Mouse (Mus musculus) spleen, postnatal 36 days (tissue): ENCODE data around the gene Slc39a10.
"Not testable (repeated sequence)": the region's sequence is repeated elsewhere in the genome, so short reads cannot be mapped to it uniquely, and the experiment has no call there.

Experiments
- DNase-seq, 2 experiments: peaks; one replicate each; pipeline ENCODE4 v3.0.0; 2022; ENCODE audit warnings: low spot score in 2 of 2, mixed read lengths in 1 of 2

Gene Slc39a10

GRCm38 (mm10) chr1:46782227-46782626 lies 110.4 kb downstream of the Slc39a10 start:
- not testable (repeated sequence) for DNase-seq

DNA sequence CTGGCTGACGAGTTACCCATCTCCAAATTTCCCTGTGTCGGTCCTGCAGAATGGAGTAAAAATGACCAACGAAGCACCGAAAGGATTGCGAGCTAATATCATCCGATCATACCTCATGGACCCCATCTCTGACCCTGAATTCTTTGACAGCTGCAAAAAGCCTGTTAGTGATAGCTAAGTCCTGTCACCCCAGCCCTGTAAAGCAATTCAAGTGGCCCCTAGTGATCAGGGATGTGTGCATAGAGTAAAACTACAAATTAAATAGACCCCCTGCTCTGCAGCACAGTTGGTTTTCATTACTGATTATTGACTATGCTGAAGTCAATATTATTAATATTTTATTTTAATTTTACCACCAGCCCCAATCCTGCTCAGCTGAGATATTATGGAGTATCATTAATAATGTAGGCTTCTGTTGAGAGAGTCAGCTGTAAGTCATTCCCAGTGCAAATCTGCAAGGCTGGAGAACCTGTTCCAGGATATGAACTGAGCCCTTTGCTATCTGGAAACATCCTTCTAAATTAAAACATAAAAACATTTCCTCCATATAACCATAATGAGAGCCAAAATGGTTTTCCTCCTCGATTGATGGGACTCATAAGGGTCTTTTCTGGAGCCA lies 122.5 kb downstream of the Slc39a10 start:
- not testable (repeated sequence) for DNase-seq

GRCm38 (mm10) chr1:46769318-46769717 lies 123.3 kb downstream of the Slc39a10 start:
- not testable (repeated sequence) for DNase-seq

DNA sequence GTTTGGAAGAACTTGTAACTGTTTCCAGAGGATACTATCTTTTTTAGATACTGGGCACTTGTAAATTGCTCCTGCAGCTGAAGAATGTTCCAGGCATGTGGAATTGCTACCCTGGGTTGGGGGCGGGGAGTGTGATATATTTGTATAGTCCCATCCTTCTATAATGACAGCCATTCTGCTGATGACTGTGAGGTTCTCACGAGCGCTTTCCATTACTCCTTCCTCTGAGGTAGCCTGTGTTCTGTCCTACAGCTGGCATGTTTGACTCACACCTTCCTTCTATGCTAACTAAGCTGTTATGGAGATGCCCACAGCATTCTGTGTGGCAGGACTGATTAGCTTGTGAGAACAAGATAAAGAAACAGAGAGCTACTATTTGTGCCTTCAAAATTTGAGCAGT lies 128.1 kb downstream of the Slc39a10 start:
- not testable (repeated sequence) for DNase-seq
